Mouse (Mus musculus): ENCODE data around the gene Evx1.
"Not testable (repeated sequence)": the region's sequence is repeated elsewhere in the genome, so short reads cannot be mapped to it uniquely, and the experiment has no call there.

The Evx1 gene

GRCm38 (mm10) chr6:52321826-52322315, 8.6 kb downstream of the Evx1 start:
- no peak for DNase-seq (ENCODE audit: low spot score in 2 of 2)

DNA sequence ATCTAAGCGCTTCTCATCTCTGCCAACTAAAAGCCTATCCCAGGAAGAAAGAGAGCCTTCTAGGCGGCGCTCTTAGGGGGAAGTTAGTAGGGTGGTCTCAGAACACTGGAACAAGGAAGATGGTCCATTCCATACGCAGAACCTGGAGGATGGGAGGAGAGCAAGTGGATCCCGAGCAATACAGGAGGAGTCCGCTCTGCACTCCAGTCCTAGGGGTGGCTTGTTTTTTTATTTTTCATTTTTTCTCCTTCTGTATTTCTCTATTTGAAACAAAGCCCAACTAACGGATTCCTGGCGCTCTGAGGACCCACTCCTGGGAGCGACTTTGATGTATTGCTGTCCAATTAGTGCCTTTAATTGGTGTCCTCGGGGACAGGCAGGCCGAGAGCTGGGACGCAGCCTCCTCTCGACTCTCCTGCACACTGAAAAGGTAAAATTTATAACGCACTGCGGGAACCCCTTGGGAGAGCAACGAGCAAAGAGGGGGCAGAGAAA, 9.5 kb downstream of the Evx1 start:
- no peak for DNase-seq (ENCODE audit: low spot score in 2 of 2)

GRCm38 (mm10) chr6:52323292-52323691, 10.0 kb downstream of the Evx1 start:
- no peak for DNase-seq (ENCODE audit: low spot score in 2 of 2)

DNA sequence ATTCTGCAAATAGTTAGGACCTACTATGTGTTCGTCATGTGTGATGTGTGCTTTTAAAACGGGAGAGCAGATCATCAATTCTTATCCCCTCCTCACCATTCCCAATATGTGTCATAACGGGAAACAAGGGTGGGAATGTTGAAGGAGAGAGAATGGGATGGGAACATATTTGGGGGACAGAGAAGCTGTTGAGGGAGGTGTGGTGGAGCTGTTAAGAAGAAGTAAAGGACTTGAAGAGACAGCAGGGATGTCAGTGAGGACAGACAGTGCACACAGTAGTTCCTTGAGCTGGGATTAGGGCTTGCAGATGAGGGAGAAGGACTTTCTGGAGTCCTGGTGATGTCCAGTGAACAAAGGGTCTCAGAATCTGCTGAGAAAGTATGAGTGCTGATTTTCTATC, 10.8 kb downstream of the Evx1 start:
- DNase-seq (ENCODE audit: low spot score in 2 of 2): no peak

- DNase-seq (ENCODE audit: low spot score in 2 of 2): not testable (repeated sequence)
Measured at GRCm38 (mm10) chr6:52346816-52347215, 33.5 kb downstream of the Evx1 start.

- DNase-seq (ENCODE audit: low spot score in 2 of 2): no peak
Measured at GRCm38 (mm10) chr6:52366021-52366420, 52.7 kb downstream of the Evx1 start.

DNA sequence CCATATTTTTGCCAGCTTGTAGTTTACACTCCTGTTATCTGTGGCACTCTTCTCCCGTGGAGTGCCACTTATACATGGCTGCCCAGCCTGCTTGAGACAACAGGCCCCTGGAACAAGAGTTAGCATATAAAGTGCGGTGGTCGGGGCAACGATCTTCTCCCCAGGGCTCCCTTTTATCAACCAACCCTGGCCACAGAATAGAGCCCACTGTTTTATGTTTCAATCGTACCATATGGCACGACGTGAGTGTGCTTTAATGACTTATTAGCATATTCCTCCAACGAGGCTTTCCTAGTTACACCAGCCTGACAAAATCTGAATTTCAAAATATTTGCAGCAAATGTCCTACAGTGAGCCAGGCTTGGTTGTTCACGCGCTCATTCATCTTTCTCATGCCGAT, 53.2 kb downstream of the Evx1 start:
- no peak for DNase-seq (ENCODE audit: low spot score in 2 of 2)

GRCm38 (mm10) chr6:52367067-52367466, 53.8 kb downstream of the Evx1 start:
- DNase-seq (ENCODE audit: low spot score in 2 of 2): no peak
